10 mouse cellular contexts compared by ENCODE assay signal in genomic region chr13:24942512-24943282, GRCm38 (mm10). TPM values are rescaled to one million over a fixed set of nuclear protein-coding genes. Genes with fewer than 3 reads are reported as not detected.
DNase-seq lines count a peak whose midpoint lies in the region; ATAC-seq and TF ChIP-seq lines count a peak whose summit lies in the region.
"Had no signal": no experiment of that assay in that cellular context is flagged by ENCODE, and none has a peak within 500 bp of the region (broad histone marks: within the 10 kb centered on the region; RNA-seq: fewer than 3 reads in every experiment).

TSS of gene Gpld1 (plus strand) at chr13:24943152.

- peak within 1 kb of the TSS; percentile 29; the same call in 1 of the 2 replicates for H3K4me2 ChIP-seq in hindbrain, embryonic 15.5 days
- H3K4me2 ChIP-seq: limb, embryonic 15.5 days had no signal

- ATAC-seq in hindbrain, embryonic 15.5 days (ENCODE audit: low FRiP score, low read depth): no peak

- DNase-seq in hindbrain, embryonic 10.5 days (ENCODE audit: low spot score): no peak
- no peak for DNase-seq in testis, postnatal 10 days (ENCODE audit: low spot score)
- DNase-seq in layer of hippocampus, adult 18-20 months (ENCODE audit: low spot score in 2 of 2): peak in 1 of 2 experiments; percentile 54
- no peak for DNase-seq in spleen, adult 12 weeks (ENCODE audit: low spot score)
- DNase-seq in heart, adult 18-20 months: no peak
- DNase-seq in embryo, embryonic 10 days (ENCODE audit: low spot score): no peak

- no peaks in the 10 kb centered on the region for H3K9me3 ChIP-seq in hindbrain, embryonic 15.5 days
- no peaks in the 10 kb centered on the region for H3K9me3 ChIP-seq in hindbrain, embryonic 10.5 days
- H3K9me3 ChIP-seq: G1E; limb, embryonic 15.5 days had no signal

- TF ChIP-seq POLR2A in testis, adult 2 months (IDR thresholded peaks at IDR 0.05; ENCODE audit: control insufficient read depth, low read depth, low read length): no peak

- H3K27ac ChIP-seq in hindbrain, embryonic 15.5 days (replicated peaks): no peak within 1 kb of the TSS
- no peak within 1 kb of the TSS for H3K27ac ChIP-seq in hindbrain, embryonic 10.5 days
- H3K27ac ChIP-seq in testis, adult 2 months (ENCODE audit: control insufficient read depth, insufficient read depth, low read depth, low read length): no peak within 1 kb of the TSS
- H3K27ac ChIP-seq: limb, embryonic 15.5 days had no signal

- no peak for TF ChIP-seq CTCF in testis, adult 2 months (IDR thresholded peaks at IDR 0.05; ENCODE audit: control insufficient read depth, insufficient read depth, insufficient replicate concordance, low read depth, low read length)

- no peak within 1 kb of the TSS for H3K4me3 ChIP-seq in hindbrain, embryonic 15.5 days
- no peak within 1 kb of the TSS for H3K4me3 ChIP-seq in hindbrain, embryonic 10.5 days
- H3K4me3 ChIP-seq in testis, adult 2 months (ENCODE audit: control insufficient read depth, low read depth, low read length): peak within 1 kb of the TSS; percentile 51
- H3K4me3 ChIP-seq: limb, embryonic 15.5 days had no signal

- WGBS in hindbrain, embryonic 15.5 days: 49% methylated on average over 17 of the region's 17 CpGs
- 55% methylated on average over 17 of the region's 17 CpGs for WGBS in hindbrain, embryonic 10.5 days

- H3K36me3 ChIP-seq in hindbrain, embryonic 15.5 days: no peaks in the 10 kb centered on the region
- no peaks in the 10 kb centered on the region for H3K36me3 ChIP-seq in hindbrain, embryonic 10.5 days
- H3K36me3 ChIP-seq in testis, adult 2 months (ENCODE audit: control insufficient read depth, insufficient read depth, low read length): no peaks in the 10 kb centered on the region
- H3K36me3 ChIP-seq: G1E; limb, embryonic 15.5 days had no signal

- no peaks in the 10 kb centered on the region for H3K27me3 ChIP-seq in hindbrain, embryonic 15.5 days
- H3K27me3 ChIP-seq in hindbrain, embryonic 10.5 days (ENCODE audit: insufficient read depth, poor library complexity, severe bottlenecking): peaks cover 6% of the 10 kb centered on the region; the same call in 1 of the 2 replicates
- H3K27me3 ChIP-seq in testis, adult 2 months (ENCODE audit: control insufficient read depth, insufficient read depth, low read length): no peaks in the 10 kb centered on the region; the same call in 1 of the 2 replicates
- H3K27me3 ChIP-seq: limb, embryonic 15.5 days had no signal

- peaks cover 12% of the 10 kb centered on the region for H3K4me1 ChIP-seq in hindbrain, embryonic 15.5 days (replicated peaks)
- H3K4me1 ChIP-seq in hindbrain, embryonic 10.5 days (replicated peaks): peaks cover 16% of the 10 kb centered on the region
- H3K4me1 ChIP-seq in testis, adult 2 months (ENCODE audit: control insufficient read depth, insufficient read depth, low read length): peaks cover 9% of the 10 kb centered on the region

- no peak within 1 kb of the TSS for H3K9ac ChIP-seq in hindbrain, embryonic 15.5 days
- H3K9ac ChIP-seq: limb, embryonic 15.5 days had no signal

RNA-seq across cellular contexts. Expression of gene Gpld1, which starts in this region (rescaled TPM):
- polyA plus RNA-seq in hindbrain, embryonic 15.5 days (2015; fragmentation: Nextera tagmentation; extraction: Ambion mirVana): 2.3 and 3.2 TPM in 2 replicates
- polyA plus RNA-seq in hindbrain, embryonic 10.5 days (2016; fragmentation: Nextera tagmentation; extraction: Ambion mirVana): 0.50 and 0.51 TPM in 2 replicates
- polyA plus RNA-seq in testis, adult 2 months (2012; rRNA removed): 1.3 TPM in 2 replicates
- 10 to 100 TPM; 22.1 to 24.3 TPM for total RNA-seq in layer of hippocampus, adult 18-20 months (2021)
- 1 to 10 TPM; 2.0 to 2.5 TPM for total RNA-seq in heart, adult 18-20 months (2021)

Comparison
In these comparisons a context has a peak if more than half of its experiments do, and no peak if none do; other contexts are left out.
1. RNA of gene Gpld1 (total RNA-seq): 22.1 to 24.3 TPM in layer of hippocampus, adult 18-20 months; 2.0 to 2.5 TPM in heart, adult 18-20 months; every median in the first group is over 4 times any median in the second.